Mouse (Mus musculus) lung, postnatal 0 days (tissue): ENCODE measurements around the gene Osm. TPM values are rescaled to one million over a fixed set of nuclear protein-coding genes. Genes with fewer than 3 reads are reported as not detected.

Experiments
- ATAC-seq: fragments of 200-750 bp; cut with Nextera tagmentation; 2 replicates; pipeline ENCODE4 v1.8.0; 2017; ENCODE audit warnings: moderate library complexity
- DNase-seq: peaks from one replicate; pipeline ENCODE4 v3.0.0-alpha.2; 2016; ENCODE audit warnings: low spot score
- H3K27ac ChIP-seq: fragments of 300-500 bp; sonication (generic); 2 replicates; pipeline ENCODE4 v1.5.1; 2014; ENCODE audit warnings: antibody characterized with exemption, mild to moderate bottlenecking, low read length, mixed read lengths
- H3K27me3 ChIP-seq: fragments of 300-500 bp; sonication (generic); replicated peaks from 2 replicates; pipeline ENCODE4 v1.6.1; 2014; ENCODE audit warnings: low read length, mixed read lengths; ENCODE audit not compliant: insufficient read depth
- H3K36me3 ChIP-seq: fragments of 300-500 bp; sonication (generic); 2 replicates; pipeline ENCODE4 v1.6.1; 2014; ENCODE audit warnings: low read length, mixed read lengths; ENCODE audit not compliant: insufficient read depth
- H3K4me1 ChIP-seq: fragments of 300-500 bp; sonication (generic); 2 replicates; pipeline ENCODE4 v1.6.1; 2014; ENCODE audit warnings: antibody characterized with exemption, low read depth, low read length, mixed read lengths; ENCODE audit not compliant: insufficient read depth
- H3K4me2 ChIP-seq: fragments of 300-500 bp; sonication (generic); replicated peaks from 2 replicates; pipeline ENCODE4 v1.6.1; 2014; ENCODE audit warnings: low read depth, mild to moderate bottlenecking, low read length, moderate library complexity, mixed read lengths
- H3K4me3 ChIP-seq: fragments of 300-500 bp; sonication (generic); 2 replicates; pipeline ENCODE4 v1.5.1; 2014; ENCODE audit warnings: low read depth, low read length
- H3K9ac ChIP-seq: fragments of 300-500 bp; sonication (generic); replicated peaks from 2 replicates; pipeline ENCODE4 v1.6.1; 2014; ENCODE audit warnings: low read depth, mild to moderate bottlenecking
- H3K9me3 ChIP-seq: fragments of 300-500 bp; sonication (generic); 2 replicates; pipeline ENCODE4 v1.6.1; 2016; ENCODE audit warnings: low read length, mixed read lengths
- CTCF ChIP-seq: IDR thresholded peaks from 2 replicates; pipeline ENCODE4 v1.5.1; 2016; ENCODE audit warnings: antibody characterized with exemption, mild to moderate bottlenecking
- EP300 ChIP-seq: IDR thresholded peaks from 2 replicates; pipeline ENCODE4 v1.6.1; 2016; ENCODE audit warnings: antibody characterized with exemption, mild to moderate bottlenecking, control low read depth
- WGBS: fragments of 180-500 bp; shearing (Covaris S2); extraction: QIAGEN DNeasy Blood & Tissue Kit; methylation state at CpG from one replicate; pipeline ENCODE4 v1.1.7; 2014; 5-methylcytosine and 5-hydroxymethylcytosine counted together
- polyA plus RNA-seq: library from polyadenylated mRNA; unstranded; fragments of >200 nt; fragmentation: Nextera tagmentation; extraction: Ambion mirVana; gene quantifications from 2 replicates; pipeline ENCODE4 v1.2.1, GENCODE M21; 2015

Osm gene
- polyA plus RNA-seq, 1 experiment from 2014 or later: 0.69 TPM

- H3K27ac ChIP-seq: peak overlapping the region; percentile 87
- peak; percentile 61 for ATAC-seq
- no peak overlapping the region for H3K4me2 ChIP-seq
- 10% methylated on average over 2 of the region's 2 CpGs for WGBS
- no peaks in the 10 kb centered on the region for H3K27me3 ChIP-seq
- H3K9me3 ChIP-seq: no peaks in the 10 kb centered on the region
- no peak for TF ChIP-seq EP300
- no peak for TF ChIP-seq CTCF
- DNase-seq: peak; percentile 77
- no peak overlapping the region for H3K4me3 ChIP-seq
- peaks cover 13% of the 10 kb centered on the region; the same call in 1 of the 2 replicates for H3K4me1 ChIP-seq
- no peak overlapping the region for H3K9ac ChIP-seq
- H3K36me3 ChIP-seq: peaks cover 8% of the 10 kb centered on the region
These were observed 32.5 kb upstream of the Osm start for GRCm38 (mm10) chr11:4203705-4204074.

- no peaks in the 10 kb centered on the region for H3K9me3 ChIP-seq
- DNase-seq: peak; percentile 87
- H3K9ac ChIP-seq: 0 out of 2 replicates have a peak overlapping the region, but pooled peaks have one; percentile 6
- H3K4me2 ChIP-seq: no peak overlapping the region
- no peaks in the 10 kb centered on the region for H3K27me3 ChIP-seq
- H3K27ac ChIP-seq: peak overlapping the region; percentile 87
- 45% methylated on average over 5 of the region's 5 CpGs for WGBS
- TF ChIP-seq CTCF (no peak), EP300 (peak; percentile 94)
- H3K36me3 ChIP-seq: peaks cover 8% of the 10 kb centered on the region
- ATAC-seq: peak; percentile 90
- peaks cover 13% of the 10 kb centered on the region; the same call in 1 of the 2 replicates for H3K4me1 ChIP-seq
- H3K4me3 ChIP-seq: no peak overlapping the region
These were observed 31.0 kb upstream of the Osm start for GRCm38 (mm10) chr11:4205097-4205655.

GRCm38 (mm10) chr11:4205951-4206350, 30.3 kb upstream of the Osm start:
- Histone ChIP-seq H3K4me2 (no peak overlapping the region), H3K4me3 (no peak overlapping the region), H3K9me3 (no peaks in the 10 kb centered on the region), H3K4me1 (peaks cover 13% of the 10 kb centered on the region; the same call in 1 of the 2 replicates), H3K27ac (peak overlapping the region; percentile 87), H3K36me3 (peaks cover 8% of the 10 kb centered on the region), H3K9ac (no peak overlapping the region), H3K27me3 (no peaks in the 10 kb centered on the region)
- ATAC-seq: no peak
- TF ChIP-seq EP300 (no peak), CTCF (no peak)
- 62% methylated on average over 7 of the region's 7 CpGs for WGBS
- DNase-seq: no peak

GRCm38 (mm10) chr11:4206563-4206962, 29.7 kb upstream of the Osm start:
- Histone ChIP-seq H3K4me3 (no peak overlapping the region), H3K36me3 (peaks cover 8% of the 10 kb centered on the region), H3K4me1 (peaks cover 13% of the 10 kb centered on the region; the same call in 1 of the 2 replicates), H3K9ac (no peak overlapping the region), H3K27me3 (no peaks in the 10 kb centered on the region), H3K27ac (peak overlapping the region; percentile 87), H3K9me3 (no peaks in the 10 kb centered on the region), H3K4me2 (no peak overlapping the region)
- WGBS: 41% methylated on average over 6 of the region's 6 CpGs
- no peak for ATAC-seq
- DNase-seq: no peak
- no peak; the same call in 1 of the 2 replicates for TF ChIP-seq CTCF
- no peak for TF ChIP-seq EP300

- peaks cover 10% of the 10 kb centered on the region; the same call in 1 of the 2 replicates for H3K4me1 ChIP-seq
- DNase-seq (no peak), ATAC-seq (no peak)
- H3K27me3 ChIP-seq: no peaks in the 10 kb centered on the region
- no peaks in the 10 kb centered on the region for H3K9me3 ChIP-seq
- H3K36me3 ChIP-seq: peaks cover 19% of the 10 kb centered on the region
- 89% methylated on average over 9 of the region's 9 CpGs for WGBS
- H3K4me3 ChIP-seq: no peak overlapping the region
- H3K9ac ChIP-seq: no peak overlapping the region
- no peak overlapping the region for H3K4me2 ChIP-seq
- no peak overlapping the region for H3K27ac ChIP-seq
- TF ChIP-seq EP300: no peak
- no peak for TF ChIP-seq CTCF
These were observed 28.6 kb upstream of the Osm start for GRCm38 (mm10) chr11:4207655-4208054.

- Histone ChIP-seq H3K9me3 (no peaks in the 10 kb centered on the region), H3K4me2 (no peak overlapping the region), H3K4me1 (peaks cover 7% of the 10 kb centered on the region; the same call in 1 of the 2 replicates), H3K27me3 (no peaks in the 10 kb centered on the region), H3K36me3 (peaks cover 29% of the 10 kb centered on the region), H3K27ac (no peak overlapping the region), H3K9ac (no peak overlapping the region), H3K4me3 (no peak overlapping the region)
- DNase-seq (peak; percentile 63), ATAC-seq (no peak)
- 78% methylated on average over 5 of the region's 5 CpGs for WGBS
- TF ChIP-seq EP300 (no peak), CTCF (peak; percentile 77)
These were observed 26.7 kb upstream of the Osm start for GRCm38 (mm10) chr11:4209556-4209955.
